Mouse (Mus musculus) right cerebral cortex, postnatal 25 days (tissue): ENCODE data around the gene Ehbp1.

Source experiments
- DNase-seq: peaks from one replicate; pipeline ENCODE4 v3.0.0; 2022

Gene Ehbp1

DNA sequence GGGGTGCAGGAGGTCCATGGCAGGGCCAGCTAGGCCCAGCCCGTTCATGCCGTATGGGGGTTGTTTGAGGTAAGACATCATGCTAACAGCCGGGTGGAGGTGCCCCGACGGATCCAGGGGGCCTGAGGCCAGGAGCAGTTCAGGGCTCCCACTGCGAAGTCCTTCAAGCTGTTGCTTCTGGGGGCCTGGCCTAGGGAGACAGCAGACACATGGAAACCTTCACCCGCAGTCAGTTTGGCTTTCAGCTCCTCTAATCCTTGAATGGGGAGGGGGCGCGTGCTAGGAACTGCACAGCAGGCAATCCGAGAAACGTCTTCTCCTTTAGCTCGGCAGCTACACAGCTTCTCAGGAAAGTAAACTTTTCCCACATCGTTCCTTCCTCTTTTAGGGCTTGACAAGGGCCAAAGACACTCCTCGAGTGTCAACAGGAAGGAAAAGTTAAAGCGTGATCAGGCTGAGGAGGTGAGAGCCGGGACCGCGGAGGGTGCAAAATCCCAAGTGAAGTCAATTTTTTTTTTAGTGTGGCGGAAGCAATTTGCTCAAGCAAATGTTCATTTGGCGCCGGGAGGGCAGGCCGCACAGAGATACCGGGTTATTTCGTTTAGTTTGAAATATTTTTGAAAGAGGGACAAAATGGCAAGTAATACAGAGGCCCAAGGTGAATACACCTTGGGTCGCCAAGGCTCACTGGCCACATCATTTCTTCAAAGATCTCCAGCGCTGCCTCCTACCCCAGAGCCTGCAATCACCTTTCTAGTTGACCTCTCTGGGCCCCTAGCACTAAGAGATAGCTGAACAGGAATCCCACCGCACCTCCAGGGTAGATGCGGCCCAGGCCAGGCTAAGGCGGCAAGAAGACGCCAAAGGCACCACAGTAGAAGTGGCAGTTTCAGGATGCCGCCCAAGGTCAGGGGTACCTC, 342.4 kb downstream of the Ehbp1 start:
- peak; percentile 14 for DNase-seq

DNA sequence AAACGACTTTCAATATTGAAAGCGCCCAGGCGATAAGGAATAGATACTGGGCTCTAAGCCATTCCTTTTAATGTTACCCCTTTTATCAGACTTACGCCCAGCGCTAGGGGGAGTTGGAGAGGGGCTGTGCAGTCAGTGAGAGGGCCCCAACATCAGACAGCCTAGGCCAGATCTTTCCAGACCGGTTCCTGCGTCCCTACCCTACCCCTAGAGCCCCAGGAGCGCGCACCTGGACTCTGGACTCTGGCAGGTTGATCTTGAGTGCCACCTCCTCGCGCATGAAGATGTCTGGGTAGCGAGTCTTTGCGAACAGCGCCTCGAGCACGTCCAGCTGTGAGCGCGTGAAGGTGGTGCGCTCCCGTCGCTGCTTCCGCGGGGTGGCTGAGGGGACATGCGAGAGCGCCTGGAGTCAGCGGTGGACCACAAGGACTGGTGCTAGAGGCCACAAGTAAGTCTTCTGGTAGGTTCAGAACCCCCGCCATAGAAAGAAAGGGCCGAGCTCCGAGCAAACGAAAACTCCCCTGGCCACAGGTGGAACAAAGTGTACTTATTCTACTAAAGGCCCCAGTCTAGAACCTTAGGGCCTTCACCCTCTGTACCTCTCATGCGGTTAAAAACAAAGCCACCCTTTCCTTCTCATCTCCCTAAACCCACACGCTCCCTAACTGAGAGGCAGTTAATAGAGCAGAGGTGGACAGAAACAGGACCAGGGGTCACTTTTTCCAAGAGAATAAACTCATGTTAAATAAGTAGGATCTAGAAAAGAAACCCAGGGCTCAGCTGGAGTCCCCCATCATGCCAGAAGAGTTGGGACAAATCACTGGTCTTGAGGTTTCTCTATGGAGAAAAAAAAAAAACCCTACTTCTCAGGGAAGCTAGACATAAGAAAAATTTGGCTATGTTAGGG, 343.7 kb downstream of the Ehbp1 start:
- no peak for DNase-seq

DNA sequence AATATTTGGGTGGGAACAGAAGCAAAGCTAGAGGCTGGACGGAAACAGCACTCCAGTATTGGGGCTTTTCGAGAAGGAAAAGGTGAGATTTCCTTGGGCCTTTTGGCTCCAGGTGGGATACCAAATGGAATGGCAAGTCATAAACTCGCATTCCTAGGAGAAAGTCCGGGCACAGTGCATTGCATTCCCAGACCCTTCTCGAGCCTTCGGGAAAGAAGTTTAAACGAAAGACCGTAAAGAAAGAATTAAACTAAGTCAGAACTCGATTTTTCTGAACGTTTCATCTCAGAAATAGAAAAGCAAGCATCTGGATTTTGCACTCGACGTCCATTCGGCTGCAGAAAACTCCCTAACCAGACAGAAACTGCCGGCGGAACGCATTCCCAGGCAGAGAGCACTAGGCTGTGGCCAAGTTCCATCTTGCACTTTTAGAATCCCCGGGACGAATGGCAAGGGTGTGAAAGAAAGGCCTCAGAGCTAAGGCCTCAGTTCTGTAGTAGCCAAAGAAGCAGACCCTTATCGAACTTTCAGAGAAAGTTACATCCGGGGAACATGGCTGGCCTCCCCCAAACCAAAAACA, 344.4 kb downstream of the Ehbp1 start:
- DNase-seq = peak; percentile 32

DNA sequence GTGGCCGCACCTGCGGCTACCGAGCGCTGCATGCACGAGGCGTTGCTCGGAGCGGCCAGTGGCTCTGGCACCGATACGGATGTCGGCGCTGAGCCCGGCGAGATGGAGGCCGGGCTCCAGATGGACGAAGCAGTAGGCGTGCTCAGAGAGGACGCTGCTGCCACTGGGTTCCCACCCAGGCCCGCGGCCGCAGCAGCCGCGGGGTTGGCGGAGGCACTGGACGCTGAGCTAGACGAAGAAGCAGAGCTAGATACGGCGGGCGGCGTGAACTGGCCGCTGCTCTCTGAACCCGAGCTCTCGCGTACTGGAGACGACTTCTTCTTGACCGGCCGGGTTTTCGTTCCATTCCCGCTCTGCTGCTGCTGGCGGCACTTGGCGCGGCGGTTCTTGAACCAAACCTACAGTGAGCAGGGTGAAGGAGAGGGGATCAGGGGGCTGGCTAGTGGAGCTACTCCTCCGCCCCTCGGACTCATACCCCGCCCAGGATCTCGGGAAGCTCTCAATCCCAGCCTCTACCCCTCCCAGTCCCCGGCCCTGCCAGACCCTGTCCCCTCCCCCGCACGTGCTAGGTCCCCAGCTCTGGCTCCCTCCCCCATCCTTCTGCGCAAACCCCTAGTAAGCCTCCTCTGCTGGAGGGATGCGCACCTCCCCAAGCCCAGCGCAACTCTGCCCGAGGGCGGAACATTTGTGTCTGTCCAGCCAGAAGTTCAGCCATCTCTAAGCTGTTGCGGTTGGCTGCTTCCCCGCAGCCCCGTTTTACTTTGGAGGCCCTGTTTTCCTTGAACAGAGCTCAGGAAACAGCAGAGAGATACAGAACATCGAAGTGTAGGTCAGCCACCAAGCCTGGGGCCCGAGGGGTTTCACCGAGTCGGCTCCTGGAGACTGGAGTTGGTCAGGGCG, 345.2 kb downstream of the Ehbp1 start:
- DNase-seq = peak; percentile 42

DNA sequence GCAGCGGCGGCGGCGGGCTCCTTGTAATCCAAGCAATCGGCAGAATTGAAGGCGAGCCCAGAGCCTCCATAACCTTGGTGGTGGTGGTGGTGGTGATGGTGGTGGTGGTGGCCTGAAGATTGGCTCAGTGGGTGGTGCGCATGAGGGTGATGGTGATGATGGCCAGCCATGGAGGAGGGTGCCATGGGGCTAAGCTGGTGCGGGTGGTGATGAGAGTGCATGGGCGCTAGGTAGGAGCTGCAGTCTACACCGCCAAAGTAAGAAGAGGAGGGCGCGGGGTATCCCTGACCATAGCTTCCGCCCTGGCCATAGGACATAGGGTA, 345.8 kb downstream of the Ehbp1 start:
- DNase-seq = peak; percentile 28

DNA sequence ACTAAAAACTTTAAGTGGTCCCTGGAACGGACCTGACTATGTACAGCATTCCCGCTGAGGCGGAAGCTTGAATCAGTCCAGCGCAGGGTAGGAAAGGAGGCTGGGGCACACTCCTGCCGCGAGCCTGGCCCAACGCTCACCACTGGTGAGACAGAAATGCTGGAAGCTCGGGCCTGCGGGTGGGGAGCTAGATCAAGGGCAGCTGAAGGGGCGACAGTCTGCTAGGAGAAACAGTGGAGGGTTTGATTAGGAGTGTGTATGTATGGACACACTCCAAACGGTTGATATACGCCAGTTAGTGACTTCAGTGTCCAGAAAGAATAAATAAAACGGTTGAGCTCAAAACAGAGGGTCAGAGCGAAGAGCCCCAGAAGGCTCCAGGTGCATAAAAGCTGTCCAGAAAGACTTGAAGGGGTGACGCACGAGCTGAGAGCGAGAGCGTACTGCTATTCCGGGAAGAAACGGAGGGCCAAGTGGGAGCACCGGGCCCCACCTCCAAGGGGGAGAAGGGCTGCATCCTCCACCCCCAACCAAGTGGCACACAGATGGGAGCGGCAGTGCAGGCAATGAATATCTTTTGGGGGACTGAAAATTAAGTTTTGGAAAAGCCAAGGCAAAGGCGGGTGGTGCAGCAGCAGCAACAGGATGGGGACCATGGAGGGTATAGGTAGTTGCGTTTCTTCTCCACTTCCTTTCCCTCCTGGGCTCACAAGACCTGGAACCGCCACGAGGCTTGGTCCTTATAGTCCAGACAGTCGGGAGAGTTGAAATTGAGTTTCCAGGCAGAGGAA, 346.4 kb downstream of the Ehbp1 start:
- peak; percentile 23 for DNase-seq

DNA sequence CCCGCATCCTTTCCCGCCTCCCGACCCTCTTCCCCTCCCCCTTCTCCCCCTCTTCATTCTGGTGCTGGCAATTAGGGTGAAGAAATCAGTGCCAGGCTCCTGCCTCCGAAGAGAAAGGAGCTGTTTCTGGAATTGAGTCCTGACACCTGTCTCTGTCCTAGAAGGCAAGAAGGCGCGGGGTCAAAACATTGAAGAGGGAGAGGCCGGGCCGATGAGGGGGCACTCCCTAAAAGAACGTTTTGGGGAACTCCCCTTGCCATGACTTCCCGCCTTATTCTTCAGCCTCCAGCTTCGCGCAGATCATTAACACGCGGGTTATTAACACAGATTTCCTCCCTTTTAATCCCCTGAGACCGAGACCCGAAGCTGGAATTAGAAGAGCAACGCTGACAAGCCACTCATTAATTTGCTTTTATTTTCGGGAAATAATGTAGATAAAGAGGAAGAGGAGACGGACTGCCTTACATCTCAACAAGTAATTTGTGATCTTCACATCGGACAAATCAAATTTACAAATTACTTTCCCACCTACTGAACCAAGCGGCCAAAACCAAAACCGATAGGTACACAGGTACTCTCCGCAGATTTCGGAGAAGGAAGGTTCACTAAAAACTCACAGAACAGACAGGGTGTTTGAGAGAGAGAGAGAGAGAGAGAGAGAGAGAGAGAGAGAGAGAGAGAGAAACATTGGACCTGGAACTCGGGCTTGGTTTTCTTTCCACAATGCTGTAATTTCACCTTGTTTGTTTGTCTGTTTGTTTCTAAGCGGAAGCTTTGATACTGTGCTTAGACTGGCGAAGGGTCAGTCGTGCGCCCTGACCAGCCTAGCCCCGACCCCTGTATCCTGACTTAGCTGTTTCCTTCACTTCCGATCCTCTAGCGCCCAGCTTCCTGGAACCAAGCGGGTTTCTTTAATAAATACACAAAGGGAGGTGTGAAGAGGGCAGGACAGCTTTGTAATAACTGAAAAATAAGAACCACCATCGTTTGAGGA, 347.4 kb downstream of the Ehbp1 start:
- no peak for DNase-seq

DNA sequence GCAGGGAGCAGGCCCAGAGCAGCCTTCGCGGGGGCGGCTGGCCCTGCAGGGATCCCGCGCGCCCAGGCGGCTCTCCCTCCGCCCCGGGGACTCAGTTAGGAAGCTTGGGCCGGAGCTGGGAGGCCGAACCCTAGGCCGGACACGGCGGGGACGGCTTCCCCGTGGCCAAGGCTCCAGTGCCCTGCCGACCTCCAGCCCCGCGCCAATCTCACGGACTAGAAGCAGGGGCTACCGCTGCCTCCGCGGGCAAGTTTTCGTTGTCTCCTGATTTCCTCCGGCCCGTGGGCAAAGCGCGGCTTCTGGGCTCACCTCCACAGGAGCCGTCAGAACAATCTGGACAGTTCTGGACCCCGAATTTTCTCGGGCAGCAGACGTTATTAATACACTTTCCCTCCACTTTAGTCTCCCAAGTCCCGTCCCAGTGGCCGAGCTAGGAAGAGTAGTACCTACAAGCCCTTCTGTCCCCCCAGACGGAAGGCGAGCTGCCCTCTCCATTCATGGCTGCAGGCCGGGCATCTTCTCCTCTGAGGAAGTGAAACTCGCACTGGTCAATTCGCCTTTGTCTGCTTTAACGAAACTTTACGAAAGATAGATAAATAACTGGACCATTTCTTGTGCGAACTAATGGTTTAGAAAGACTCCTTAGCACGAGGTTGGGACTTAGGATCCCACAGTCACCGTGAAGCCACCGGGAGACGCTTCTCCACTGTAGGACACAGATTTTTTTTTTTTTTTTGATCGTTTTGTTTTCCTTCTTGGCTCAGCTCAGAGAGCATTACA, 348.3 kb downstream of the Ehbp1 start:
- peak; percentile 47 for DNase-seq

DNA sequence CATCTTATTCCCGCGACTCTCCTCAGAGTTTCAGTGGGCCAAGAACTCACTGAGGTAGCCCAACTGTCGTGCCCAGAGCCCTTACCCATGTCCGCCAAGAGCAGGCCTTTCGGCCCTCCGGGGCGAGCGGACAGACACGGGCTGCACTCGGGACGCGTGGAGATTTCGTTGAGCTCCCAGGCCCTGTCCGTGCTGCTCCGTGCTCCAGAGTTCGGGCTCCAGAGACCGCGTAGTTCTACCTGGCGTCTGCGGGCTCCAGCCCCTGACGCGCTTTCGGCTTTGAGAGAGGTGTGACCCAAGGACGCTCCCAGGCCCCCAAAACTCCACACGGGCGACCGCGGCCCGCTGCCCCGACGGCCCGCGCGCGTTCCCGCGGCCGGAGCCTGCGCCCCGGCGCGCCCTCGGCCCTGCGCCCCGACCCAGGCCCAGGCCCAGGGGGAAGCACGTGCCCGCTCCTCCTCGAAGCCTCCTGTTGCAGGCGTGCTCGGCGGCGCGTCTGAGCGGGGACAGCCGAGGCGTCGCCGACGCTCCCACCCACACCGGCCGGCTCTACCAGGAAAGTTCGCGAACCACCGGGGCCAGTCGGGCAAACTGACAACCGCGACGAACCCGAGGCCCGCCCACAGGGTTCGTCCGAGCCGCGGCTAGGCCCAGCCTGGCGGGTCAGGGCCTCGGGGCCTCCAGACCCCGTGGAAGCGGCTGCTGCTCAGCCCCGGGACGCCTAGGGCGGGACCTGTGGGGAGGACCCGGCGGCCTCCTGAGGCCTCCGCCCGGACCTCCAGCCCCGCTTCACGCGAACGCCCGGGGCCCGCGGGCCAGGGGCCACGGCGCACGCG, 349.1 kb downstream of the Ehbp1 start:
- DNase-seq = peak; percentile 14

DNA sequence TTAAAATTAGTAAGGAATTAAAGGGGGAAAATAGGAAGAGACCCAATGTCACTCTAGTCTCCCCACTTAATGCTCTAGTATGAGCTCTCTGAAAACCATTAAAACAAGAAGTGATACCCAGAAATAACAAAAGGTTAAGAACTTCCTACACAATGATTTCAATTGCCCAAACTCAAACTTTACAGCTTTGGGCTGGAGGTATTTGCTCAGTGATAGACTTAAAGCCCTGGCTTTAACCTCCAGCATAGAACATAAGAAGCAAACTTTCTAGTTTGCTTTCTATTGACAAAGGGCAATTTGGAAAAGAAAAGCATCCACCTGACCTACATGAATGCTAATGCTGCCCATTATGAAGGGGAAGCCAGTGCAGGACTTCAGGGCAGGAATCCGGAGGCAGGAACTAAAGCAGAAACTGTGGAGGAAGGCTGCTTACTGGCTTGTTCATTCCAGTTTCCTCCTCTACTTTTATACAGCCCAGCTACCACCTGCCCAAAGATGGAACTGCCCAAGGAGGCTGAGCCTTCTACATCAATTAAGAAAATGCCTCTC, 353.6 kb downstream of the Ehbp1 start:
- DNase-seq = no peak

DNA sequence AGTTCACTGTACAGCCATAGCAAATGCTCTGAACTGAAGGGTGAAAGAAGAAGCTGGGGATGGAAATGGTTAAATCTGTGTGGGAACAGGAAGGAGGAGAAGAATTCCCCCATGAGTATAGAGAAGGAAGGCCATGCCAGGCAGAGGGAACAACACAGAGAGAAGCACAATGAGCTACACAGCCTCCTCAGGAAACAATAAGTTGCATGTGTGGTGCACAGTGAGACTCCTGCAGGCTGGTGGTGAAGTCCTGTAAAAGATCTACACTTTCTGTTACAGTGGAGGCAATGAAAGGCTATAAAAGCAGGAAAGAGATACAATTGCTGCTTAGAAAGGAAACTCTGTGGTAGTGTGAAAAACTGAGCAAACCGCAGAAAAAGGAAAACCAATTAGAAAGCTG, 357.0 kb downstream of the Ehbp1 start:
- no peak for DNase-seq

DNA sequence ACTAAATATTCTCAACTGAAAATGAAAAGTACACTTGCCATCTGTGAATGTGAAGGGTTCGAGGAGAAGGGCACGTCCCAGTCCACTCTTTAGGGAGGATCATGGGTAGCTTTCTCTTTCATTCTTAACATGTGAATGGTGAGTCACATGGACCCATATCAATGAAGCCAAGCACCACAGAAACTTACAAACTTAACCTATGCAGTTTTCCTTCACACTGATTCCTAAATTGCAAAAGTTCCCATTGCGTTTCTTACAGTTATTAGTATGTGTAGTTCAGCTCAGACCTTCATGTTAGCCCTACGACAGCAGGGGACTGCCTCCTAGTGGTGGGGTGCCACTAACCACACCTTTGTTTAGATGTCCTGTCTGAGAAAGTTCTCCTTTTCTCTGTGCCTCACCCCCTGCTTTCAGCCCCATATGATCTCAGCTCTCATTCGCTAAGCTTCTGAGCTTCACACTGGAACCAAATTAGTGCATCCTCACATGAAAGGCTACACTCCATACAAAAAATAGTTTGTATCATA, 368.0 kb downstream of the Ehbp1 start:
- no peak for DNase-seq

DNA sequence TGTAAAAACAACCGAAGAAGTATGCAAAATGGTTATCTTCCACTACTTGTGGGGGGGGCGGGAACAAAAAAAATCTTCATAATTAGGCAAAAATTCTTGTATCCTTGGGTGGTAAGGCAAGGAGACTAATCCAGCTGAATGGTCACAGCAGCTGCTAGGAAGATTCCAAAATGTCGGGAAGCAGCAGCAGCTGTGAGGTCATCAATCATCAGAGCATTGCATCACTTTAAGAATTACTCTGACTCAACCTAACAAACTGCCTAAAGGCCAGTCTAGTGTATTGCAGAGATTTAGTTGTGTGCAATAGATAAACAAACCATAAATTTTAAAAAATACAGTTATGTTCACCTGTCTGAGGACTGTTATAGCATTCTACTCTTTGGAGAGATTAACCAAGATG, 368.5 kb downstream of the Ehbp1 start:
- no peak for DNase-seq

DNA sequence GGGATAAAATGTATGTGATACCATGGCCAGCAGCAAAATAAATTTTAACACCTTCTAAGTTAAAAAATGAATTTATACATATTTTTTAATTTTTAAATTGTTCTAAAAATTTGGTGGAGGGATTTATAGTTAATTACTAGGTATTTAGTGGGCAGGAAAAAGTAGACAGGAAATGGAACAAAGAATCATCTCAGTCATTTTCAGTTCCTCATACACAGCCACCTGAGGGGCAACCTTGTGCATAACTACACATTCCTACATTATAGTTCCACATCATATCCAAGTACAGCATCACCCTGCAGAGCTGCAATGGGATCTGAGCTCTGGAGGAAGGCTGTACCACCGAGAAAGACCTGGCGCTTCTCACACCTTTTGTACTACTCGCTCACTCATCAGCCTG, 373.2 kb downstream of the Ehbp1 start:
- no peak for DNase-seq
